Mouse (Mus musculus): ENCODE results near the gene Dnajc4. TPM values are rescaled to one million over a fixed set of nuclear protein-coding genes. Genes with fewer than 3 reads are reported as not detected.

Gene Dnajc4
- polyA plus RNA-seq, 2 experiments = 24.4 to 32.4 TPM

DNA sequence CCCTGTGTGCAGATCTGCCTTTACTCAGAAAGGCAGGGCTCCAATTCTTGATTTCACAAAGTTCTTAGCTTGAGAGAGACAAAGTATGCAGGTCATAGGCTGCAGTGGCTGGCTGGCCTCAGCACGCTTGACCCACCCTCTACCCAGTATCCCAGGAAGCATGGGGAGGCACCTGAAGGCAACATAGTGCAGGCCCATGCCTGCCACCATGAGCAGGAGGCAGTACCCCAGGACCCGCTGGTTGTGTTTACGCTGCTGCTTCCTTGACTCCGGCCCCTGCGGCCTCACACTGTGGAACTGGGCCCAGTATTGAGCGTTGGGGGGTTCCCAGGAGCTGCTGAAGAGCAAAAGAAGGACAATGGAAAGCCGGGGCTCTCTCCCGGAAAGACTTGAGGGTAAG lies 3.1 kb downstream of the Dnajc4 start:
- TF ChIP-seq POLR2A (IDR thresholded peaks at IDR 0.05; ENCODE audit: borderline replicate concordance, extremely low read depth, insufficient read depth, insufficient read length) = no peak
- Histone ChIP-seq H3K4me1 (ENCODE audit: control insufficient read depth, insufficient read depth, low read length) (peaks cover 23% of the 10 kb centered on the region), H3K27ac (replicated peaks; ENCODE audit: low read depth, low read length) (no peak overlapping the region), H3K4me3 (replicated peaks; ENCODE audit: low read length) (no peak overlapping the region), H3K36me3 (ENCODE audit: control insufficient read depth, insufficient read depth, low read length) (peaks cover 10% of the 10 kb centered on the region), H3K27me3 (ENCODE audit: control insufficient read depth, insufficient read depth, low read length) (no peaks in the 10 kb centered on the region), H3K9ac (ENCODE audit: low read depth, low read length, severe bottlenecking) (no peak overlapping the region), H3K4me2 (replicated peaks; ENCODE audit: low read depth, low read length, severe bottlenecking) (no peak overlapping the region), H3K9me3 (ENCODE audit: control insufficient read depth, low read length) (no peaks in the 10 kb centered on the region)
- 92% methylated on average over 8 of the region's 8 CpGs for WGBS
- no peak for ATAC-seq (ENCODE audit: low FRiP score, low read depth)
- no peak for DNase-seq (ENCODE audit: low spot score)

DNA sequence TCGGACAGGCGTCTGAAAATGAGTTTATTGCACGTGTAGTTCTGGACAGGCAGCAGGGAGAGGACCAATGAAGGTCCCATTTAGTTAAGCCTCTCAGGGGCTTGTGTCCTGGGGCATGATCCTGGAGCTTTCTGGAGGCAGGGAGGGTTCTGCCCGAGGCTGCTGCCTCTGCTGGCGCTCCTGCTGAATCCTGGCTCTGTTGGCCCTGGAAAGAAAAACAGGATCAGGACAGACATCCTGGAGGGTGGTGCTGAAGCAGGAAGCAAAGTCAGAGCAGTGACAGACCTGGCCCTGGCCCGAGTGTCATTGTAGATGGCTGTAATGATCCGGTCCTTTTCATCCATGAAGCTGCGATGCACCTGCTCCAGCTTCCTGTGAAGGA lies 4.5 kb downstream of the Dnajc4 start:
- no peak for TF ChIP-seq POLR2A (IDR thresholded peaks at IDR 0.05; ENCODE audit: borderline replicate concordance, extremely low read depth, insufficient read depth, insufficient read length)
- 9% methylated on average over 8 of the region's 8 CpGs for WGBS

DNA sequence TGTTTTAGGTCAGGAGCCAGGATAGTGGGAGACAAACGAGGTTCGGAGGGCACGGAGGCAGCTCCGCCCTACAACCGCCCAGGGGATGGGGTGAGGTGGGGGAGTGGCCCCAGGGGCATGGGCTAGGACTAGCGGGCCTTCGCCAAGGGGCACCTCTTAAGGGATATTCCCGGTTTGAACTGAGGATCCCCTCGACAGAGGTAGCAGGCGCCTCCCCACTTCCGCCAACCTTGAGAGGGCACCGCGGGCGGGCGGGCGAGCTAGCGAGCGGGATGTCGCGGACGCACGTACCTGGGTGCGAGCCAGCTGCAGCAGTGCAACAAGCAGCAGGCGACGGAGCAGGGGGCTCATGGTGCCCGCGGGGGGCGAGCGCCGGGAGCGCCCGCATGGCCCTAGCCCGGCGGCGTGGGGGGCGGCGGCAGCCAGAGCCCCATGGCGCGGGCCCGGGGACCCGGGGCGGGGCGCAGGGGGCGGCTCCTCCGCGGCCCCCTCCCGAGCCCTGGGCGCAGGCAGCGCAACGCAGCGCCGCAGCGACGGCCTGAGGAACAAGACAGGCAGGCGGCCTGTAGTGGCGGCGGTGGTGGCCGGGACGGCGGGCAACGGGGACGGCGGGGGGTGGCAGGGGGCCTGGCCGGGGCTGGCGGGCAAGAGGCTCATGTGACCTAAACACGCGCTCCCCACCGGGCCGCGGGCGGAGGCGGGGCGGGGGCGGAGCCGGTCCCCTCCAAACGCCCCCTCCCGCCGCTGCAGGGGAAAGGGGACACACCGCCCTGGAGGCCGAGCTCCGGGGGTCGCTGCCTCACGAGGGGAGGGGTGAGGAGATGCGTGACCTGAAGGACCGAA lies 5.1 kb downstream of the Dnajc4 start, which contains the start of gene Vegfb:
Gene Vegfb, minus strand, starts transcription at position 591 of the 843 bp plus-strand sequence.
- H3K36me3 ChIP-seq (ENCODE audit: control insufficient read depth, insufficient read depth, low read length) = peaks cover 28% of the 10 kb centered on the region
- peak within 1 kb of the TSS; percentile 79 for H3K27ac ChIP-seq (replicated peaks; ENCODE audit: low read depth, low read length)
- TF ChIP-seq POLR2A (IDR thresholded peaks at IDR 0.05; ENCODE audit: borderline replicate concordance, extremely low read depth, insufficient read depth, insufficient read length) = no peak
- peak within 1 kb of the TSS; percentile 82 for H3K4me3 ChIP-seq (replicated peaks; ENCODE audit: low read length)
- H3K9ac ChIP-seq (ENCODE audit: low read depth, low read length, severe bottlenecking) = peak within 1 kb of the TSS; percentile 88
- under 1% methylated on average over 34 of the region's 85 CpGs for WGBS
- peak within 1 kb of the TSS; percentile 83 for H3K4me2 ChIP-seq (replicated peaks; ENCODE audit: low read depth, low read length, severe bottlenecking)
- H3K27me3 ChIP-seq (ENCODE audit: control insufficient read depth, insufficient read depth, low read length) = no peaks in the 10 kb centered on the region
- peaks cover 17% of the 10 kb centered on the region for H3K4me1 ChIP-seq (ENCODE audit: control insufficient read depth, insufficient read depth, low read length)
- ATAC-seq (ENCODE audit: low FRiP score, low read depth) = peak; percentile 64
- no peaks in the 10 kb centered on the region for H3K9me3 ChIP-seq (ENCODE audit: control insufficient read depth, low read length)
- DNase-seq (ENCODE audit: low spot score) = peak; percentile 47

More for the DNA sequence above, 4.5 kb downstream of the Dnajc4 start:
- Histone ChIP-seq H3K27ac (replicated peaks; ENCODE audit: low read depth, low read length) (peak overlapping the region; percentile 79; the same call in 1 of the 2 replicates), H3K27me3 (ENCODE audit: control insufficient read depth, insufficient read depth, low read length) (no peaks in the 10 kb centered on the region), H3K4me3 (replicated peaks; ENCODE audit: low read length) (peak overlapping the region; percentile 82), H3K36me3 (ENCODE audit: control insufficient read depth, insufficient read depth, low read length) (peaks cover 22% of the 10 kb centered on the region), H3K4me2 (replicated peaks; ENCODE audit: low read depth, low read length, severe bottlenecking) (peak overlapping the region; percentile 83), H3K9ac (ENCODE audit: low read depth, low read length, severe bottlenecking) (peak overlapping the region; percentile 88), H3K4me1 (ENCODE audit: control insufficient read depth, insufficient read depth, low read length) (peaks cover 19% of the 10 kb centered on the region), H3K9me3 (ENCODE audit: control insufficient read depth, low read length) (no peaks in the 10 kb centered on the region)
- ATAC-seq (ENCODE audit: low FRiP score, low read depth) (no peak; the same call in 1 of the 2 replicates), DNase-seq (ENCODE audit: low spot score) (no peak)

GRCm38 (mm10) chr19:6985951-6986708 lies 6.2 kb downstream of the Dnajc4 start:
- H3K4me3 ChIP-seq (replicated peaks; ENCODE audit: low read length) = peak overlapping the region; percentile 82
- H3K36me3 ChIP-seq (ENCODE audit: control insufficient read depth, insufficient read depth, low read length) = peaks cover 31% of the 10 kb centered on the region
- DNase-seq (ENCODE audit: low spot score) (no peak), ATAC-seq (ENCODE audit: low FRiP score, low read depth) (no peak)
- no peaks in the 10 kb centered on the region for H3K27me3 ChIP-seq (ENCODE audit: control insufficient read depth, insufficient read depth, low read length)
- TF ChIP-seq POLR2A (IDR thresholded peaks at IDR 0.05; ENCODE audit: borderline replicate concordance, extremely low read depth, insufficient read depth, insufficient read length) = no peak
- peak overlapping the region; percentile 83 for H3K4me2 ChIP-seq (replicated peaks; ENCODE audit: low read depth, low read length, severe bottlenecking)
- H3K4me1 ChIP-seq (ENCODE audit: control insufficient read depth, insufficient read depth, low read length) = peaks cover 15% of the 10 kb centered on the region
- H3K9ac ChIP-seq (ENCODE audit: low read depth, low read length, severe bottlenecking) = peak overlapping the region; percentile 88; the same call in 1 of the 2 replicates
- H3K9me3 ChIP-seq (ENCODE audit: control insufficient read depth, low read length) = no peaks in the 10 kb centered on the region
- no peak overlapping the region for H3K27ac ChIP-seq (replicated peaks; ENCODE audit: low read depth, low read length)
- 79% methylated on average over 10 of the region's 10 CpGs for WGBS

DNA sequence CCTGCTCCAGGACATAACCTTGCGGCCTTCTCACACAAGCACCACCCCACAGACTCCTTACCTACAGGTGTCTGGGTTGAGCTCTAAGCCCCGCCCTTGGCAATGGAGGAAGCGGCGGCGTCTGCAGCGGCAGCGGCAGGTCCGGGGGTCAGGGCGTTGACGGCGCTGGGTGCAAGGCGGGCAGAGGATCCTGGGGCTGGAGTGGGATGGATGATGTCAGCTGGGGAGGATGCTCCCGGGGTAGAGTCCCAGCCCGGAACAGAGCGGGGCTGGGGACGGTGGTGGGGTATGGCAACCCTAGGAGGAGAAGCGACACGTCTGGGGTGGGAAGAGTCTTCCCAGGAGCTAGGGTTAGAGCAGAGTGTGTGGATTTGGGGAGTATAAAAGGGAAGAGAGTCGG lies 7.1 kb downstream of the Dnajc4 start:
- Histone ChIP-seq H3K4me3 (replicated peaks; ENCODE audit: low read length) (no peak overlapping the region), H3K36me3 (ENCODE audit: control insufficient read depth, insufficient read depth, low read length) (peaks cover 31% of the 10 kb centered on the region), H3K9ac (ENCODE audit: low read depth, low read length, severe bottlenecking) (no peak overlapping the region), H3K4me1 (ENCODE audit: control insufficient read depth, insufficient read depth, low read length) (peaks cover 17% of the 10 kb centered on the region), H3K4me2 (replicated peaks; ENCODE audit: low read depth, low read length, severe bottlenecking) (no peak overlapping the region), H3K27me3 (ENCODE audit: control insufficient read depth, insufficient read depth, low read length) (no peaks in the 10 kb centered on the region), H3K9me3 (ENCODE audit: control insufficient read depth, low read length) (no peaks in the 10 kb centered on the region), H3K27ac (replicated peaks; ENCODE audit: low read depth, low read length) (no peak overlapping the region)
- DNase-seq (ENCODE audit: low spot score) = no peak
- 79% methylated on average over 19 of the region's 19 CpGs for WGBS
- no peak for TF ChIP-seq POLR2A (IDR thresholded peaks at IDR 0.05; ENCODE audit: borderline replicate concordance, extremely low read depth, insufficient read depth, insufficient read length)
- no peak for ATAC-seq (ENCODE audit: low FRiP score, low read depth)
